Mouse (Mus musculus) forebrain, embryonic 13.5 days (tissue): ENCODE data around the gene Ssx2ip. TPM values are rescaled to one million over a fixed set of nuclear protein-coding genes. Genes with fewer than 3 reads are reported as not detected.

Source experiments
- ATAC-seq: fragments of 200-750 bp; cut with Nextera tagmentation; 2 replicates; pipeline ENCODE4 v1.8.0; 2017
- H3K27ac ChIP-seq: fragments of 300-500 bp; sonication (generic); 2 replicates; pipeline ENCODE4 v1.5.1; 2015; ENCODE audit warnings: inconsistent platforms, mild to moderate bottlenecking, moderate library complexity
- H3K27me3 ChIP-seq: fragments of 300-500 bp; sonication (generic); 2 replicates; pipeline ENCODE4 v1.6.1; 2015; ENCODE audit warnings: mild to moderate bottlenecking, inconsistent platforms
- H3K36me3 ChIP-seq: fragments of 300-500 bp; sonication (generic); 2 replicates; pipeline ENCODE4 v1.6.1; 2015; ENCODE audit warnings: mild to moderate bottlenecking, inconsistent platforms; ENCODE audit not compliant: poor library complexity, severe bottlenecking
- H3K4me1 ChIP-seq: fragments of 300-500 bp; sonication (generic); 2 replicates; pipeline ENCODE4 v1.6.1; 2015; ENCODE audit warnings: inconsistent platforms
- H3K4me2 ChIP-seq: fragments of 300-500 bp; sonication (generic); 2 replicates; pipeline ENCODE4 v1.6.1; 2015; ENCODE audit warnings: inconsistent platforms, mild to moderate bottlenecking, moderate library complexity
- H3K4me3 ChIP-seq: fragments of 300-500 bp; sonication (generic); 2 replicates; pipeline ENCODE4 v1.5.1; 2015; ENCODE audit warnings: mild to moderate bottlenecking, inconsistent platforms
- H3K9ac ChIP-seq: fragments of 300-500 bp; sonication (generic); 2 replicates; pipeline ENCODE4 v1.6.1; 2015; ENCODE audit warnings: mild to moderate bottlenecking, inconsistent platforms
- H3K9me3 ChIP-seq: fragments of 300-500 bp; sonication (generic); replicated peaks from 2 replicates; pipeline ENCODE4 v1.6.1; 2016; ENCODE audit warnings: inconsistent platforms
- WGBS: fragments of 180-500 bp; shearing (Covaris S2); methylation state at CpG from one replicate; pipeline ENCODE4 v1.1.7; 2015; 5-methylcytosine and 5-hydroxymethylcytosine counted together
- microRNA-seq: library from miRNA; unstranded; fragments of <30 nt; microRNA quantifications from one replicate; pipeline ENCODE4, GENCODE M21; 2016
- polyA plus RNA-seq: library from polyadenylated mRNA; unstranded; fragments of >200 nt; fragmentation: Nextera tagmentation; extraction: Ambion mirVana; gene quantifications from 2 replicates; pipeline ENCODE4 v1.2.1, GENCODE M21; 2015

Gene Ssx2ip
- polyA plus RNA-seq, 1 experiment from 2014 or later: 22.8 TPM

DNA sequence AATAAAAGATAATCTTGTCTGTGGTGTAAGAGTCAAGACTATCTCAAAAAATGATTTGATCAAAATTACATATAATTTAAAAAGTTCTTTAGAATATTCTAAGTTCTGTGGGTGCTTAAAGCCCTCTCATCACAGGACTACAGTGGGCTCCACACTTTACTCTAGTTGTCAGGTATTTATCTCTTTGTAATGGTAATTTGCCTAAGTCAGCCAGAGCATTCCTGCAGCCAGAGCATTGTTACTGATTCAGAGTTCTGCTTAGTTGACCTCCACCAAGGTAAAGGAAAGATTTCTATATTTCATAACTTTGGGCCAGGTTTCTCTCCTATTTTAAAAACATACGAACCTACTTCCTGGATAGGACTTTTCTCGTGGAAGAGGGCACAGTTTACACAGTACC, 64.8 kb downstream of the Ssx2ip start:
- Histone ChIP-seq H3K36me3 (no peaks in the 10 kb centered on the region), H3K9ac (no peak overlapping the region), H3K4me3 (no peak overlapping the region), H3K27me3 (no peaks in the 10 kb centered on the region), H3K27ac (no peak overlapping the region), H3K9me3 (no peaks in the 10 kb centered on the region), H3K4me1 (no peaks in the 10 kb centered on the region), H3K4me2 (no peak overlapping the region)
- WGBS: 88% methylated on average over 2 of the region's 2 CpGs
- no peak for ATAC-seq

DNA sequence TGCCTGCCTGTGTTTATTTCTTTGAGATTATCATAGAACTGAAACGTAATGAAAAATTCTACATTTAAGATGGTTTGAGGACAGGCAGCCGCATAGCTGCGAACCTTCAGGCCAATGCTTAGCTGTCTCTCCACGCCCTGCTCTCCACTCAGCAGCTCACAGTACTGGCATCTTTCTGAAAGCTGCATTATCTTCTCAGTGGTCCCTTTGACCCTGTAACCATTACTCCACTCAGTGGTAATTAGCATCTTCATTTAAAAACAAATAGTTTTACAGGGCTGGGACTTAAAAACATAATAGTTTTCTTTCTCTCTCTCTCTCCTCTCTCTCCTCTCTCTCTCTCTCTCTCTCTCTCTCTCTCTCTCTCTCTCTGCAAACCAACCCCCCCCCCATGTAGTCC, 68.2 kb downstream of the Ssx2ip start:
- Histone ChIP-seq H3K9ac (no peak overlapping the region), H3K27me3 (no peaks in the 10 kb centered on the region), H3K4me3 (no peak overlapping the region), H3K9me3 (no peaks in the 10 kb centered on the region), H3K4me2 (no peak overlapping the region), H3K36me3 (no peaks in the 10 kb centered on the region), H3K27ac (no peak overlapping the region), H3K4me1 (no peaks in the 10 kb centered on the region)
- 73% methylated on average over 4 of the region's 4 CpGs for WGBS
- ATAC-seq: no peak

DNA sequence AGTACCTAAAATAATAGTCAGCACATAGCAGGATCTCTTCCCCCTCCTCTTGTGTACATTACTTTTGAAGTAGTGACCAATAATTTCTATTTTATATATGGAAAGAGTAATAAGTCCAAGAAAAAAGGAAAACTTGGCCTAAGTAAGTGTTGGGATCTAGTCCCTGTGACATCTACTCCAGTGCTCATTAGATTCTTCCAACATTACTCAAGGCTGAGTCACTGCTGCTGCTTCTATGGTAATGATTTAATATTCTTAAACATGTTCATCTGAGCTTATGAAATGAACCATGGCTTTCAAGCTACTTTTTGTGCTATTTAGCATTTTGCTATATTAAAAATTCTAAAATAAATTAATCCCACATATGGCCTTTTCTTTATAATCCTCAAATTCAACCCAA, 69.3 kb downstream of the Ssx2ip start:
- no peaks in the 10 kb centered on the region for H3K27me3 ChIP-seq
- H3K9ac ChIP-seq: no peak overlapping the region
- no peak overlapping the region for H3K27ac ChIP-seq
- H3K9me3 ChIP-seq: no peaks in the 10 kb centered on the region
- no peak for ATAC-seq
- no peak overlapping the region for H3K4me2 ChIP-seq
- H3K4me1 ChIP-seq: no peaks in the 10 kb centered on the region
- no peak overlapping the region for H3K4me3 ChIP-seq
- no peaks in the 10 kb centered on the region for H3K36me3 ChIP-seq

GRCm38 (mm10) chr3:146474428-146474827, 70.0 kb downstream of the Ssx2ip start:
- no peak for ATAC-seq
- no peak overlapping the region for H3K9ac ChIP-seq
- whole genome bisulfite sequencing: 91% methylated on average over 3 of the region's 3 CpGs
- H3K4me3 ChIP-seq: no peak overlapping the region
- no peak overlapping the region for H3K4me2 ChIP-seq
- no peaks in the 10 kb centered on the region for H3K27me3 ChIP-seq
- no peak overlapping the region for H3K27ac ChIP-seq
- H3K36me3 ChIP-seq: no peaks in the 10 kb centered on the region
- no peaks in the 10 kb centered on the region for H3K9me3 ChIP-seq
- no peaks in the 10 kb centered on the region for H3K4me1 ChIP-seq

- H3K27me3 ChIP-seq: no peaks in the 10 kb centered on the region
- H3K4me2 ChIP-seq: no peak overlapping the region
- H3K27ac ChIP-seq: no peak overlapping the region
- 77% methylated on average over 2 of the region's 2 CpGs for WGBS
- ATAC-seq: no peak
- no peak overlapping the region for H3K4me3 ChIP-seq
- H3K4me1 ChIP-seq: no peaks in the 10 kb centered on the region
- no peak overlapping the region for H3K9ac ChIP-seq
- no peaks in the 10 kb centered on the region for H3K36me3 ChIP-seq
- no peaks in the 10 kb centered on the region for H3K9me3 ChIP-seq
Observed at GRCm38 (mm10) chr3:146482044-146482443, 77.6 kb downstream of the Ssx2ip start.

GRCm38 (mm10) chr3:146486464-146486863, 82.0 kb downstream of the Ssx2ip start:
- 86% methylated on average over 4 of the region's 4 CpGs for WGBS
- Histone ChIP-seq H3K4me1 (no peaks in the 10 kb centered on the region), H3K4me3 (no peak overlapping the region), H3K9me3 (no peaks in the 10 kb centered on the region), H3K27me3 (no peaks in the 10 kb centered on the region), H3K4me2 (no peak overlapping the region), H3K9ac (no peak overlapping the region), H3K27ac (no peak overlapping the region), H3K36me3 (no peaks in the 10 kb centered on the region)
- ATAC-seq: no peak

Small RNA genes within 50 kb of the gene (microRNA-seq; reads per million reads assigned to microRNA genes)
- gene Gm22901: not detected

Other genes starting within 250 kb of the Ssx2ip start
- gene Lpar3, start 183.7 kb upstream of the Ssx2ip start, polyA plus RNA-seq: 0.06 and 0.28 TPM in 2 replicates
- gene Ctbs, start 45.2 kb downstream of the Ssx2ip start, polyA plus RNA-seq: 3.1 and 3.5 TPM in 2 replicates
- 4.2 and 4.5 TPM in 2 replicates for gene Spata1, start 95.1 kb downstream of the Ssx2ip start, polyA plus RNA-seq
- gene Gng5, start 95.2 kb downstream of the Ssx2ip start, polyA plus RNA-seq: 754 and 826 TPM in 2 replicates
- gene Rpf1, start 116.8 kb downstream of the Ssx2ip start, polyA plus RNA-seq: 62.5 and 67.5 TPM in 2 replicates
- gene Uox, start 165.8 kb downstream of the Ssx2ip start, polyA plus RNA-seq: not detected in 2 replicates
- gene Dnase2b, start 211.0 kb downstream of the Ssx2ip start, polyA plus RNA-seq: not detected in 2 replicates
- gene 4930503B20Rik, start 246.7 kb downstream of the Ssx2ip start, polyA plus RNA-seq: not detected in 2 replicates